Mouse (Mus musculus): ENCODE measurements around the gene Ina. TPM values are rescaled to one million over a fixed set of nuclear protein-coding genes. Genes with fewer than 3 reads are reported as not detected.

The Ina gene
- polyA plus RNA-seq, 1 experiment from 2014 or later: 0.98 TPM

GRCm38 (mm10) chr19:47018330-47018729, 3.8 kb downstream of the Ina start:
- WGBS: 36% methylated on average over 2 of the region's 2 CpGs
- Histone ChIP-seq H3K4me2 (replicated peaks) (no peak overlapping the region), H3K27me3 (peaks cover 62% of the 10 kb centered on the region), H3K27ac (no peak overlapping the region), H3K9ac (no peak overlapping the region), H3K4me1 (peaks cover 21% of the 10 kb centered on the region), H3K9me3 (no peaks in the 10 kb centered on the region), H3K36me3 (no peaks in the 10 kb centered on the region), H3K4me3 (no peak overlapping the region)
- ATAC-seq (ENCODE audit: low FRiP score, low read depth): no peak

GRCm38 (mm10) chr19:47019326-47019725, 4.8 kb downstream of the Ina start:
- no peak overlapping the region for H3K9ac ChIP-seq
- ATAC-seq (ENCODE audit: low FRiP score, low read depth): no peak
- no peak overlapping the region for H3K4me2 ChIP-seq (replicated peaks)
- no peak overlapping the region for H3K4me3 ChIP-seq
- H3K27me3 ChIP-seq: peaks cover 52% of the 10 kb centered on the region
- 22% methylated on average over 6 of the region's 6 CpGs for WGBS
- peaks cover 19% of the 10 kb centered on the region for H3K4me1 ChIP-seq
- no peak overlapping the region for H3K27ac ChIP-seq
- no peaks in the 10 kb centered on the region for H3K9me3 ChIP-seq
- no peaks in the 10 kb centered on the region for H3K36me3 ChIP-seq

GRCm38 (mm10) chr19:47022709-47023108, 8.2 kb downstream of the Ina start:
- Histone ChIP-seq H3K36me3 (no peaks in the 10 kb centered on the region), H3K4me1 (0 out of 2 replicates have a peak, but pooled peaks cover 2% of the 10 kb centered on the region), H3K9me3 (no peaks in the 10 kb centered on the region), H3K27me3 (peaks cover 22% of the 10 kb centered on the region), H3K4me3 (no peak overlapping the region), H3K9ac (no peak overlapping the region), H3K4me2 (replicated peaks) (no peak overlapping the region), H3K27ac (no peak overlapping the region)
- ATAC-seq (ENCODE audit: low FRiP score, low read depth): no peak
- WGBS: 71% methylated on average over 4 of the region's 4 CpGs

- WGBS: 86% methylated on average over 13 of the region's 13 CpGs
- Histone ChIP-seq H3K4me1 (0 out of 2 replicates have a peak, but pooled peaks cover 2% of the 10 kb centered on the region), H3K36me3 (no peaks in the 10 kb centered on the region), H3K27ac (no peak overlapping the region), H3K9me3 (no peaks in the 10 kb centered on the region), H3K4me2 (replicated peaks) (no peak overlapping the region), H3K4me3 (no peak overlapping the region), H3K27me3 (peaks cover 14% of the 10 kb centered on the region), H3K9ac (no peak overlapping the region)
- ATAC-seq (ENCODE audit: low FRiP score, low read depth): no peak
Measured at GRCm38 (mm10) chr19:47023546-47023945, 9.0 kb downstream of the Ina start.

- Histone ChIP-seq H3K9ac (no peak overlapping the region), H3K36me3 (no peaks in the 10 kb centered on the region), H3K4me3 (no peak overlapping the region), H3K4me2 (replicated peaks) (no peak overlapping the region), H3K4me1 (no peaks in the 10 kb centered on the region), H3K9me3 (no peaks in the 10 kb centered on the region), H3K27me3 (peaks cover 3% of the 10 kb centered on the region; the same call in 1 of the 2 replicates), H3K27ac (no peak overlapping the region)
- no peak for ATAC-seq (ENCODE audit: low FRiP score, low read depth)
- WGBS: 80% methylated on average over 10 of the region's 10 CpGs
Measured at GRCm38 (mm10) chr19:47024954-47025353, 10.5 kb downstream of the Ina start.

- Histone ChIP-seq H3K36me3 (no peaks in the 10 kb centered on the region), H3K4me3 (no peak overlapping the region), H3K4me1 (no peaks in the 10 kb centered on the region), H3K27me3 (0 out of 2 replicates have a peak, but pooled peaks cover 2% of the 10 kb centered on the region), H3K9ac (no peak overlapping the region), H3K27ac (no peak overlapping the region), H3K4me2 (replicated peaks) (no peak overlapping the region), H3K9me3 (no peaks in the 10 kb centered on the region)
- no peak for ATAC-seq (ENCODE audit: low FRiP score, low read depth)
- WGBS: 90% methylated on average over 4 of the region's 4 CpGs
Measured at GRCm38 (mm10) chr19:47026513-47026912, 12.0 kb downstream of the Ina start.

- Histone ChIP-seq H3K27me3 (no peaks in the 10 kb centered on the region), H3K9ac (no peak overlapping the region), H3K36me3 (peaks cover 20% of the 10 kb centered on the region), H3K4me3 (no peak overlapping the region), H3K9me3 (no peaks in the 10 kb centered on the region), H3K4me2 (replicated peaks) (no peak overlapping the region), H3K4me1 (no peaks in the 10 kb centered on the region), H3K27ac (no peak overlapping the region)
- 87% methylated on average over 9 of the region's 9 CpGs for WGBS
- ATAC-seq (ENCODE audit: low FRiP score, low read depth): no peak
Measured at GRCm38 (mm10) chr19:47029796-47030195, 15.3 kb downstream of the Ina start.

- Histone ChIP-seq H3K27ac (no peak overlapping the region), H3K9me3 (no peaks in the 10 kb centered on the region), H3K4me2 (replicated peaks) (no peak overlapping the region), H3K36me3 (peaks cover 32% of the 10 kb centered on the region), H3K27me3 (no peaks in the 10 kb centered on the region), H3K4me3 (no peak overlapping the region), H3K9ac (no peak overlapping the region), H3K4me1 (no peaks in the 10 kb centered on the region)
- WGBS: 88% methylated on average over 6 of the region's 6 CpGs
- ATAC-seq (ENCODE audit: low FRiP score, low read depth): no peak
Measured at GRCm38 (mm10) chr19:47031770-47032169, 17.3 kb downstream of the Ina start.

- no peak overlapping the region for H3K9ac ChIP-seq
- no peak for ATAC-seq (ENCODE audit: low FRiP score, low read depth)
- H3K4me3 ChIP-seq: no peak overlapping the region
- peaks cover 62% of the 10 kb centered on the region for H3K36me3 ChIP-seq
- no peaks in the 10 kb centered on the region for H3K27me3 ChIP-seq
- no peak overlapping the region for H3K4me2 ChIP-seq (replicated peaks)
- 90% methylated on average over 4 of the region's 4 CpGs for WGBS
- H3K9me3 ChIP-seq: no peaks in the 10 kb centered on the region
- no peak overlapping the region for H3K27ac ChIP-seq
- H3K4me1 ChIP-seq: no peaks in the 10 kb centered on the region
Measured at GRCm38 (mm10) chr19:47034916-47035315, 20.4 kb downstream of the Ina start.

- ATAC-seq (ENCODE audit: low FRiP score, low read depth): no peak
- Histone ChIP-seq H3K4me3 (no peak overlapping the region), H3K9me3 (no peaks in the 10 kb centered on the region), H3K4me2 (replicated peaks) (no peak overlapping the region), H3K4me1 (no peaks in the 10 kb centered on the region), H3K27ac (no peak overlapping the region), H3K36me3 (peaks cover 76% of the 10 kb centered on the region), H3K27me3 (no peaks in the 10 kb centered on the region), H3K9ac (no peak overlapping the region)
- 87% methylated on average over 3 of the region's 3 CpGs for WGBS
Measured at GRCm38 (mm10) chr19:47036596-47036995, 22.1 kb downstream of the Ina start.

GRCm38 (mm10) chr19:47040720-47041473, 26.4 kb downstream of the Ina start:
- 89% methylated on average over 3 of the region's 3 CpGs for WGBS
- no peak overlapping the region for H3K4me3 ChIP-seq
- no peaks in the 10 kb centered on the region for H3K27me3 ChIP-seq
- H3K9ac ChIP-seq: no peak overlapping the region
- peaks cover 68% of the 10 kb centered on the region for H3K36me3 ChIP-seq
- H3K27ac ChIP-seq: no peak overlapping the region
- H3K4me1 ChIP-seq: no peaks in the 10 kb centered on the region
- no peak overlapping the region for H3K4me2 ChIP-seq (replicated peaks)
- ATAC-seq (ENCODE audit: low FRiP score, low read depth): no peak
- H3K9me3 ChIP-seq: no peaks in the 10 kb centered on the region

- Histone ChIP-seq H3K4me1 (no peaks in the 10 kb centered on the region), H3K9me3 (no peaks in the 10 kb centered on the region), H3K9ac (no peak overlapping the region), H3K4me3 (no peak overlapping the region), H3K27me3 (no peaks in the 10 kb centered on the region), H3K4me2 (replicated peaks) (no peak overlapping the region), H3K36me3 (peaks cover 68% of the 10 kb centered on the region), H3K27ac (no peak overlapping the region)
- WGBS: 88% methylated on average over 3 of the region's 3 CpGs
- ATAC-seq (ENCODE audit: low FRiP score, low read depth): no peak
Measured at GRCm38 (mm10) chr19:47043608-47044007, 29.1 kb downstream of the Ina start.

- Histone ChIP-seq H3K9me3 (no peaks in the 10 kb centered on the region), H3K4me2 (replicated peaks) (no peak overlapping the region), H3K36me3 (peaks cover 44% of the 10 kb centered on the region), H3K4me3 (no peak overlapping the region), H3K4me1 (peaks cover 13% of the 10 kb centered on the region), H3K27ac (no peak overlapping the region), H3K27me3 (no peaks in the 10 kb centered on the region), H3K9ac (no peak overlapping the region)
- ATAC-seq (ENCODE audit: low FRiP score, low read depth): no peak
- 95% methylated on average over 1 of the region's 1 CpGs for WGBS
Measured at GRCm38 (mm10) chr19:47046343-47046742, 31.8 kb downstream of the Ina start.

Measured in limb, embryonic 13.5 days (tissue).